Mouse (Mus musculus) kidney, postnatal 0 days (tissue): ENCODE data around the gene Cuta. TPM values are rescaled to one million over a fixed set of nuclear protein-coding genes. Genes with fewer than 3 reads are reported as not detected.

ENCODE experiments used
- ATAC-seq: fragments of 200-750 bp; cut with Nextera tagmentation; replicated peaks from 2 replicates; pipeline ENCODE4 v1.8.0; 2017; ENCODE audit warnings: low read depth, moderate number of reproducible peaks, moderate TSS enrichment, moderate library complexity; ENCODE audit not compliant: low FRiP score
- DNase-seq: peaks from one replicate; pipeline ENCODE4 v3.0.0-alpha.2; 2016; ENCODE audit warnings: low spot score
- H3K27ac ChIP-seq: fragments of 300-500 bp; sonication (generic); 2 replicates; pipeline ENCODE4 v1.5.1; 2014; ENCODE audit warnings: mild to moderate bottlenecking
- H3K27me3 ChIP-seq: fragments of 300-500 bp; sonication (generic); 2 replicates; pipeline ENCODE4 v1.6.1; 2014; ENCODE audit warnings: low read length, mixed read lengths; ENCODE audit not compliant: insufficient read depth
- H3K36me3 ChIP-seq: fragments of 300-500 bp; sonication (generic); 2 replicates; pipeline ENCODE4 v1.6.1; 2014; ENCODE audit warnings: low read length, mixed read lengths; ENCODE audit not compliant: insufficient read depth
- H3K4me1 ChIP-seq: fragments of 300-500 bp; sonication (generic); replicated peaks from 2 replicates; pipeline ENCODE4 v1.6.1; 2014; ENCODE audit warnings: antibody characterized with exemption, low read length, mixed read lengths; ENCODE audit not compliant: insufficient read depth
- H3K4me2 ChIP-seq: fragments of 300-500 bp; sonication (generic); 2 replicates; pipeline ENCODE4 v1.6.1; 2014; ENCODE audit warnings: mild to moderate bottlenecking, low read length, moderate library complexity, mixed read lengths
- H3K4me3 ChIP-seq: fragments of 300-500 bp; sonication (generic); replicated peaks from 2 replicates; pipeline ENCODE4 v1.5.1; 2014; ENCODE audit warnings: low read depth, low read length
- H3K9ac ChIP-seq: fragments of 300-500 bp; sonication (generic); 2 replicates; pipeline ENCODE4 v1.6.1; 2014; ENCODE audit warnings: low read depth, low read length
- H3K9me3 ChIP-seq: fragments of 300-500 bp; sonication (generic); replicated peaks from 2 replicates; pipeline ENCODE4 v1.6.1; 2016; ENCODE audit warnings: low read length, inconsistent platforms, mixed read lengths
- CTCF ChIP-seq: IDR thresholded peaks from 2 replicates; pipeline ENCODE4 v1.5.1; 2016; ENCODE audit warnings: antibody characterized with exemption, low read depth, mild to moderate bottlenecking, moderate library complexity
- WGBS: fragments of 180-500 bp; shearing (Covaris S2); extraction: QIAGEN DNeasy Blood & Tissue Kit; methylation state at CpG from one replicate; pipeline ENCODE4 v1.1.7; 2014; 5-methylcytosine and 5-hydroxymethylcytosine counted together
- microRNA-seq: library from miRNA; unstranded; fragments of <30 nt; microRNA quantifications from one replicate; pipeline ENCODE4, GENCODE M21; 2016
- polyA plus RNA-seq: library from polyadenylated mRNA; unstranded; fragments of >200 nt; fragmentation: Nextera tagmentation; extraction: Ambion mirVana; gene quantifications from 2 replicates; pipeline ENCODE4 v1.2.1, GENCODE M21; 2015

The Cuta gene
- polyA plus RNA-seq, 1 experiment from 2014 or later, result 227 TPM

DNA sequence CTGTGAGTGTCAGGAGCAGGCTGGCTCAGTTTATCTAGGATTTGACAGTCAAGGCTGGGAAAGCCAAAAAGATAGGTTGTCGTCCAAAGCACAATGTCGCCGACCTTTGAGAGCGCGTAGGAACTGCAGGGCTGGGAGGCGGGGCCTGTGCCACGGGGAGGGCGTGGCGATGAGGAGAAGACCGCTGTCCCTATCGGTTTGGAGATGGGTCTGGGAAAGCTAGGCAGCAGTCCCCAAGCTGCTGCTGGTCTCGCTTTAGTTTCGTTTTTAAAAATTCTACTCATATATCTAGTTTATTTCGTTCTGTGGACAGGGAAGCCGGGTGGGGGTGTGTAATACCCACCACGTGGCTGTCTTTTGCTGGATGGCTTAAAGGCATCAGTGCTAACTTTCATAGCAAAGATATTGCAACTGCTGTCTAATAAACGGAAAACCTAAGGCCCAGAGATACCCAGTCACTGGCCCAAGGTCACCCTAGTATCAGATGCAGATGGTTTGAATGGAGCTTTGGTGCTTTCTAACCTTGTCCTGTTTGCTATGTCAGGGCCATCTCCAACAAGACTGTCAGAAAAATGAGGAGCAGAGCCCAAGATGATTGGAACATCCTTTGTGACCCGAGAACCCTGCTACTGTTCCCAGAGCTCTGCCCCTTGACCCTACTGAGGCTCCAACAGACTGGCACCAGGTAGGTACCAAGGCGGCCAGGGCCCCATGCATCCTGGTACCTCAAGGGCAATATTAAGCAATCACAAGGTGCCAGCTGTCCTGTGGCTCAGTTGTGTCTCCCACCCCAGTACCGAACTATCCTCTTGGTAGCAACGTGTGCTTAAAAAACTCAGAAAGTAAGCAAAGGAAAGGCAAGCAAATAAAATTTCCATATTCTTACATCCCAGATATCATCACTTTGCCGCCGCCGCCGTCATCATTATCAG is 54.1 kb downstream of the Cuta start:
- Histone ChIP-seq H3K27me3 (no peaks in the 10 kb centered on the region), H3K9ac (peak overlapping the region; percentile 36), H3K4me1 (no peaks in the 10 kb centered on the region), H3K27ac (no peak overlapping the region), H3K4me2 (peak overlapping the region; percentile 66), H3K4me3 (peak overlapping the region; percentile 27), H3K9me3 (no peaks in the 10 kb centered on the region), H3K36me3 (no peaks in the 10 kb centered on the region)
- DNase-seq, result peak; percentile 89
- 21% methylated on average over 25 of the region's 25 CpGs for WGBS
- peak; percentile 60 for ATAC-seq
- TF ChIP-seq CTCF, result peak; percentile 57

Small RNAs within 50 kb of the gene (microRNA-seq; reads per million reads assigned to microRNA genes)
- gene Gm27775 (not detected), gene Mir3083 (not detected), gene Mir6968 (not detected)

Other genes starting within 250 kb of the Cuta start
- 13.8 and 17.6 TPM in 2 replicates for gene Crebrf, start 223.9 kb downstream of the Cuta start, polyA plus RNA-seq
- gene Bnip1, start 158.5 kb downstream of the Cuta start, polyA plus RNA-seq, result 43.7 and 45.2 TPM in 2 replicates
- not detected in 2 replicates for gene Nkx2-5, start 94.6 kb downstream of the Cuta start, polyA plus RNA-seq
- gene Kifc5b, start 22.5 kb downstream of the Cuta start, polyA plus RNA-seq, result 1.3 and 1.8 TPM in 2 replicates
- 8.8 and 9.8 TPM in 2 replicates for gene Phf1, start 6.5 kb downstream of the Cuta start, polyA plus RNA-seq
- gene Syngap1, start 1.7 kb upstream of the Cuta start, polyA plus RNA-seq, result 0.78 and 0.99 TPM in 2 replicates
- 11.1 and 12.1 TPM in 2 replicates for gene Zbtb9, start 33.6 kb upstream of the Cuta start, polyA plus RNA-seq
- 6.3 and 6.7 TPM in 2 replicates for gene Bak1, start 89.4 kb upstream of the Cuta start, polyA plus RNA-seq
- gene Itpr3, start 117.7 kb upstream of the Cuta start, polyA plus RNA-seq, result 4.1 and 4.2 TPM in 2 replicates
- 286 and 315 TPM in 2 replicates for gene Uqcc2, start 194.3 kb upstream of the Cuta start, polyA plus RNA-seq
- 0.18 and 0.43 TPM in 2 replicates for gene Ip6k3, start 228.2 kb upstream of the Cuta start, polyA plus RNA-seq